Mouse (Mus musculus): ENCODE data around the gene Rin3.

- TF ChIP-seq CTCF (IDR thresholded peaks at IDR 0.05; ENCODE audit: borderline replicate concordance, insufficient read depth, low read length): no peak
- no peak for TF ChIP-seq POLR2A (IDR thresholded peaks at IDR 0.05; ENCODE audit: low read depth, low read length)
Observed at GRCm38 (mm10) chr12:102367075-102367474, 84.2 kb downstream of the Rin3 start.
